Mouse (Mus musculus): ENCODE results near the gene Fam149a. TPM values are rescaled to one million over a fixed set of nuclear protein-coding genes. Genes with fewer than 3 reads are reported as not detected.

Gene Fam149a
- polyA plus RNA-seq, 1 experiment = not detected

GRCm38 (mm10) chr8:45380598-45380997 is 1.5 kb downstream of the Fam149a start:
- no peak overlapping the region for H3K4me3 ChIP-seq (ENCODE audit: insufficient read depth, low read depth, low read length)
- peaks cover 8% of the 10 kb centered on the region for H3K4me1 ChIP-seq (ENCODE audit: control insufficient read depth, insufficient read depth, low read length)
- TF ChIP-seq CTCF (IDR thresholded peaks at IDR 0.05; ENCODE audit: insufficient read depth, low read depth, low read length) = no peak
- no peak for TF ChIP-seq POLR2A (IDR thresholded peaks at IDR 0.05; ENCODE audit: insufficient read depth, low read depth, low read length)
- 61% methylated on average over 4 of the region's 4 CpGs for WGBS
- H3K27ac ChIP-seq (ENCODE audit: insufficient read depth, low read depth, low read length) = no peak overlapping the region

GRCm38 (mm10) chr8:45374071-45374470 is 8.0 kb downstream of the Fam149a start:
- Histone ChIP-seq H3K4me3 (ENCODE audit: insufficient read depth, low read depth, low read length) (no peak overlapping the region), H3K4me1 (ENCODE audit: control insufficient read depth, insufficient read depth, low read length) (no peaks in the 10 kb centered on the region), H3K27ac (ENCODE audit: insufficient read depth, low read depth, low read length) (no peak overlapping the region)
- TF ChIP-seq POLR2A (IDR thresholded peaks at IDR 0.05; ENCODE audit: insufficient read depth, low read depth, low read length) (no peak), CTCF (IDR thresholded peaks at IDR 0.05; ENCODE audit: insufficient read depth, low read depth, low read length) (no peak)
- 59% methylated on average over 3 of the region's 3 CpGs for WGBS

GRCm38 (mm10) chr8:45367154-45367553 is 14.9 kb downstream of the Fam149a start:
- no peaks in the 10 kb centered on the region for H3K4me1 ChIP-seq (ENCODE audit: control insufficient read depth, insufficient read depth, low read length)
- H3K27ac ChIP-seq (ENCODE audit: insufficient read depth, low read depth, low read length) = no peak overlapping the region
- 93% methylated on average over 1 of the region's 1 CpGs for WGBS
- no peak for TF ChIP-seq POLR2A (IDR thresholded peaks at IDR 0.05; ENCODE audit: insufficient read depth, low read depth, low read length)
- no peak for TF ChIP-seq CTCF (IDR thresholded peaks at IDR 0.05; ENCODE audit: insufficient read depth, low read depth, low read length)
- H3K4me3 ChIP-seq (ENCODE audit: insufficient read depth, low read depth, low read length) = no peak overlapping the region

GRCm38 (mm10) chr8:45363220-45363619 is 18.9 kb downstream of the Fam149a start:
- WGBS = 92% methylated on average over 1 of the region's 1 CpGs
- Histone ChIP-seq H3K4me1 (ENCODE audit: control insufficient read depth, insufficient read depth, low read length) (no peaks in the 10 kb centered on the region), H3K27ac (ENCODE audit: insufficient read depth, low read depth, low read length) (no peak overlapping the region), H3K4me3 (ENCODE audit: insufficient read depth, low read depth, low read length) (no peak overlapping the region)
- TF ChIP-seq CTCF (IDR thresholded peaks at IDR 0.05; ENCODE audit: insufficient read depth, low read depth, low read length) (no peak), POLR2A (IDR thresholded peaks at IDR 0.05; ENCODE audit: insufficient read depth, low read depth, low read length) (no peak)

GRCm38 (mm10) chr8:45362323-45362722 is 19.8 kb downstream of the Fam149a start:
- Histone ChIP-seq H3K27ac (ENCODE audit: insufficient read depth, low read depth, low read length) (no peak overlapping the region), H3K4me3 (ENCODE audit: insufficient read depth, low read depth, low read length) (no peak overlapping the region), H3K4me1 (ENCODE audit: control insufficient read depth, insufficient read depth, low read length) (no peaks in the 10 kb centered on the region)
- TF ChIP-seq POLR2A (IDR thresholded peaks at IDR 0.05; ENCODE audit: insufficient read depth, low read depth, low read length) (no peak), CTCF (IDR thresholded peaks at IDR 0.05; ENCODE audit: insufficient read depth, low read depth, low read length) (no peak)
- 66% methylated on average over 6 of the region's 6 CpGs for WGBS

GRCm38 (mm10) chr8:45359091-45359605 is 22.9 kb downstream of the Fam149a start:
- no peaks in the 10 kb centered on the region for H3K4me1 ChIP-seq (ENCODE audit: control insufficient read depth, insufficient read depth, low read length)
- no peak overlapping the region for H3K4me3 ChIP-seq (ENCODE audit: insufficient read depth, low read depth, low read length)
- TF ChIP-seq CTCF (IDR thresholded peaks at IDR 0.05; ENCODE audit: insufficient read depth, low read depth, low read length) (no peak), POLR2A (IDR thresholded peaks at IDR 0.05; ENCODE audit: insufficient read depth, low read depth, low read length) (no peak)
- 77% methylated on average over 6 of the region's 6 CpGs for WGBS
- H3K27ac ChIP-seq (ENCODE audit: insufficient read depth, low read depth, low read length) = no peak overlapping the region

GRCm38 (mm10) chr8:45358132-45358918 is 23.8 kb downstream of the Fam149a start:
- H3K4me3 ChIP-seq (ENCODE audit: insufficient read depth, low read depth, low read length) = peak overlapping the region; percentile 45
- H3K4me1 ChIP-seq (ENCODE audit: control insufficient read depth, insufficient read depth, low read length) = no peaks in the 10 kb centered on the region
- WGBS = 4% methylated on average over 49 of the region's 49 CpGs
- TF ChIP-seq POLR2A (IDR thresholded peaks at IDR 0.05; ENCODE audit: insufficient read depth, low read depth, low read length) (no peak), CTCF (IDR thresholded peaks at IDR 0.05; ENCODE audit: insufficient read depth, low read depth, low read length) (no peak)
- H3K27ac ChIP-seq (ENCODE audit: insufficient read depth, low read depth, low read length) = no peak overlapping the region

GRCm38 (mm10) chr8:45355809-45356208 is 26.3 kb downstream of the Fam149a start:
- 92% methylated on average over 6 of the region's 6 CpGs for WGBS
- TF ChIP-seq CTCF (IDR thresholded peaks at IDR 0.05; ENCODE audit: insufficient read depth, low read depth, low read length) = no peak
- no peak for TF ChIP-seq POLR2A (IDR thresholded peaks at IDR 0.05; ENCODE audit: insufficient read depth, low read depth, low read length)
- H3K27ac ChIP-seq (ENCODE audit: insufficient read depth, low read depth, low read length) = no peak overlapping the region
- no peaks in the 10 kb centered on the region for H3K4me1 ChIP-seq (ENCODE audit: control insufficient read depth, insufficient read depth, low read length)
- H3K4me3 ChIP-seq (ENCODE audit: insufficient read depth, low read depth, low read length) = no peak overlapping the region

GRCm38 (mm10) chr8:45345031-45345430 is 37.1 kb downstream of the Fam149a start:
- no peak overlapping the region for H3K4me3 ChIP-seq (ENCODE audit: insufficient read depth, low read depth, low read length)
- no peaks in the 10 kb centered on the region for H3K4me1 ChIP-seq (ENCODE audit: control insufficient read depth, insufficient read depth, low read length)
- H3K27ac ChIP-seq (ENCODE audit: insufficient read depth, low read depth, low read length) = no peak overlapping the region
- WGBS = 17% methylated on average over 6 of the region's 6 CpGs
- TF ChIP-seq POLR2A (IDR thresholded peaks at IDR 0.05; ENCODE audit: insufficient read depth, low read depth, low read length) (no peak), CTCF (IDR thresholded peaks at IDR 0.05; ENCODE audit: insufficient read depth, low read depth, low read length) (no peak)

All from olfactory bulb, adult 2 months (tissue).